Mouse (Mus musculus) ES-Bruce4 (cell line): ENCODE results near the gene Ube2u.

Source experiments
- CTCF ChIP-seq: IDR thresholded peaks from one replicate; pipeline ENCODE4 v1.8.1; 2011; ENCODE audit warnings: low read depth, low read length
- POLR2A ChIP-seq: IDR thresholded peaks from one replicate; pipeline ENCODE4 v1.8.1; 2011; ENCODE audit warnings: low read length; ENCODE audit not compliant: insufficient read depth

DNA sequence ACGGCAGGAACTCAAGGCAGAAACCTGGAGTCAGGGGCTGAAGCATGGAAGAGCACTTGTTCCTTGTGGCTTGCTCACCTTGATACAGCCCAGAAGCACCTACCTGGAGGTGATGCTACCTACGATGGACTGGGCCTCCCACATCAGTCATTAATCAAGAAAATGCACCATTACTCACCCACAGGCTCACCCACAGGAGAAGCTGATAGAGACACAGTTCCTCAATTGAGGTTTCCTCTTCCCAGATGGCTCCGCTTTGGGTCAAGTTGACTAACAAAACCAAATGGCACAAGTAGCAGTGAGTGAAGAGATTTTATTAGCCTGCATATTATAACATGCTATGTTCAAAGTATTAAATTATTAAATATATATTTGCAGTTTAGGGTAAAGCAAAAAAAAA, 9.8 kb downstream of the Ube2u start:
- TF ChIP-seq CTCF (no peak), POLR2A (no peak)
